In the genomic region with DNA sequence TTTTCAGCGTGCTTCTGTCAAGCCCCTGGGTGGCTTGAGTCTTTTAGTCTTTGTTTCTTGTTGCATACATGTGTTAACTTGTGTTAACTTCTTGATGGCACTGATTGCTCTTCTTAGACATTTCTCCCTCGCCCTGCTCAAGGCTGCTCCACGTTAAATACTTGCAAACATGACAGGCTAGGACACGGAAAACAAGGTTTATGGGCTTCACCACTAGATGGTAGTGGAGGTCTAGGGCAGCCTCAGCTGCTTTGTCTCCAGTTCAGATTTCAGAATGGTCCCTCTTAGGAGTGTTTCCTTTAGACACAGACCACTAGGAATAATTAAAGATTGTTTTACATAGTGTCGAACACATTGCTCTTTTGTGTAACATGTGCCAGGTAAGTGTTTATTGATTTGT, we compare ENCODE assay signal across 9 mouse cellular contexts. TPM values are rescaled to one million over a fixed set of nuclear protein-coding genes. Genes with fewer than 3 reads are reported as not detected.
DNase-seq lines count a peak whose midpoint lies in the region; ATAC-seq lines count a peak whose summit lies in the region.
"Had no signal": no experiment of that assay in that cellular context is flagged by ENCODE, and none has a peak within 500 bp of the region (broad histone marks: within the 10 kb centered on the region; RNA-seq: fewer than 3 reads in every experiment).

No protein-coding gene starts in this region.

- no peaks in the 10 kb centered on the region for H3K4me1 ChIP-seq in embryonic facial prominence, embryonic 11.5 days (ENCODE audit: control insufficient read depth, insufficient read depth, low read length)
- H3K4me1 ChIP-seq in hindbrain, embryonic 16.5 days (ENCODE audit: control insufficient read depth, insufficient read depth, low read depth, low read length) = no peaks in the 10 kb centered on the region
- H3K4me1 ChIP-seq in limb, embryonic 12.5 days (replicated peaks) = no peaks in the 10 kb centered on the region

- H3K9ac ChIP-seq in embryonic facial prominence, embryonic 11.5 days (replicated peaks; ENCODE audit: low read length) = no peak overlapping the region
- H3K9ac ChIP-seq in hindbrain, embryonic 16.5 days (ENCODE audit: low read depth, low read length) = no peak overlapping the region
- H3K9ac ChIP-seq in limb, embryonic 12.5 days (replicated peaks) = no peak overlapping the region

- H3K4me3 ChIP-seq in embryonic facial prominence, embryonic 11.5 days (ENCODE audit: low read depth, low read length) = no peak overlapping the region
- H3K4me3 ChIP-seq in hindbrain, embryonic 16.5 days (ENCODE audit: low read length) = no peak overlapping the region
- no peak overlapping the region for H3K4me3 ChIP-seq in limb, embryonic 12.5 days (replicated peaks)

- peak; percentile 60 for DNase-seq in layer of hippocampus, adult 11-12 months (ENCODE audit: low spot score)
- DNase-seq in layer of hippocampus, postnatal 36 days = no peak
- DNase-seq in adrenal gland, adult 8-10 months = peak; percentile 28
- peak; percentile 73 for DNase-seq in embryonic facial prominence, embryonic 11.5 days (ENCODE audit: low spot score)
- peak; percentile 20 to 54 for DNase-seq in natural killer cell, adult 2 months (ENCODE audit: low spot score in 2 of 2)

- H3K27me3 ChIP-seq in embryonic facial prominence, embryonic 11.5 days (ENCODE audit: control insufficient read depth, insufficient read depth, low read length) = no peaks in the 10 kb centered on the region
- no peaks in the 10 kb centered on the region for H3K27me3 ChIP-seq in hindbrain, embryonic 16.5 days (replicated peaks; ENCODE audit: control insufficient read depth, insufficient read depth, low read length)
- no peaks in the 10 kb centered on the region for H3K27me3 ChIP-seq in limb, embryonic 12.5 days
- H3K27me3 ChIP-seq: megakaryocyte, embryonic 14.5 days had no signal

- peak; percentile 73 for ATAC-seq in embryonic facial prominence, embryonic 11.5 days (replicated peaks; ENCODE audit: insufficient number of reproducible peaks, low FRiP score, low TSS enrichment, low read depth)
- peak; percentile 90 for ATAC-seq in hindbrain, embryonic 16.5 days
- ATAC-seq in limb, embryonic 12.5 days (ENCODE audit: insufficient number of reproducible peaks, insufficient read depth, low FRiP score, low TSS enrichment, low read depth) = peak; percentile 71; the same call in 1 of the 2 replicates
- ATAC-seq in activated CD4-positive, CD25-positive, alpha-beta regulatory T cell, adult 4 months = no peak

- no peak overlapping the region for H3K27ac ChIP-seq in embryonic facial prominence, embryonic 11.5 days (replicated peaks; ENCODE audit: low read depth, low read length)
- no peak overlapping the region for H3K27ac ChIP-seq in hindbrain, embryonic 16.5 days (ENCODE audit: low read depth, low read length)
- H3K27ac ChIP-seq in limb, embryonic 12.5 days = no peak overlapping the region

- WGBS in embryonic facial prominence, embryonic 11.5 days = 33% methylated on average over 5 of the region's 5 CpGs
- WGBS in hindbrain, embryonic 16.5 days = 46% methylated on average over 5 of the region's 5 CpGs
- 25% methylated on average over 5 of the region's 5 CpGs for WGBS in limb, embryonic 12.5 days

- no peak overlapping the region for H3K4me2 ChIP-seq in embryonic facial prominence, embryonic 11.5 days (ENCODE audit: low read depth, low read length)
- H3K4me2 ChIP-seq in hindbrain, embryonic 16.5 days (ENCODE audit: low read length) = no peak overlapping the region
- H3K4me2 ChIP-seq in limb, embryonic 12.5 days = no peak overlapping the region

- H3K9me3 ChIP-seq in embryonic facial prominence, embryonic 11.5 days (replicated peaks; ENCODE audit: control insufficient read depth, low read length) = no peaks in the 10 kb centered on the region
- H3K9me3 ChIP-seq in hindbrain, embryonic 16.5 days (ENCODE audit: control insufficient read depth, low read length) = no peaks in the 10 kb centered on the region
- no peaks in the 10 kb centered on the region for H3K9me3 ChIP-seq in limb, embryonic 12.5 days
- H3K9me3 ChIP-seq: megakaryocyte, embryonic 14.5 days had no signal

- no peaks in the 10 kb centered on the region for H3K36me3 ChIP-seq in embryonic facial prominence, embryonic 11.5 days (replicated peaks; ENCODE audit: control insufficient read depth, insufficient read depth, low read depth, low read length)
- no peaks in the 10 kb centered on the region for H3K36me3 ChIP-seq in hindbrain, embryonic 16.5 days (ENCODE audit: control insufficient read depth, insufficient read depth, low read length)
- no peaks in the 10 kb centered on the region for H3K36me3 ChIP-seq in limb, embryonic 12.5 days

RNA-seq across cellular contexts. Expression of gene Gpr87, which starts 19.7 kb away (rescaled TPM):
- not detected for total RNA-seq in layer of hippocampus, postnatal 36 days (2021)
- not detected for total RNA-seq in adrenal gland, adult 8-10 months (2022)
- 0.24 and 0.27 TPM in 2 replicates for polyA plus RNA-seq in embryonic facial prominence, embryonic 11.5 days (2014; fragmentation: Nextera tagmentation; extraction: Ambion mirVana)
- polyA plus RNA-seq in hindbrain, embryonic 16.5 days (2015; fragmentation: Nextera tagmentation; extraction: Ambion mirVana) = 0.18 TPM in 1 of 2 replicates, not detected in the other
- 0.53 and 0.92 TPM in 2 replicates for polyA plus RNA-seq in limb, embryonic 12.5 days (2016; fragmentation: Nextera tagmentation; extraction: Ambion mirVana)
- polyA plus RNA-seq in activated CD4-positive, CD25-positive, alpha-beta regulatory T cell, adult 4 months (2017; shearing (Covaris generic)) = not detected

RNA-seq across cellular contexts. Expression of gene P2ry14, which starts 21.8 kb away (rescaled TPM):
- total RNA-seq in layer of hippocampus, postnatal 36 days (2021) = 1 to 10 TPM; 2.1 to 2.6 TPM
- 10 to 100 TPM; 25.4 to 47.3 (median 37.8) TPM for total RNA-seq in adrenal gland, adult 8-10 months (2022)
- polyA plus RNA-seq in embryonic facial prominence, embryonic 11.5 days (2014; fragmentation: Nextera tagmentation; extraction: Ambion mirVana) = 1.4 TPM in 2 replicates
- 5.0 and 5.9 TPM in 2 replicates for polyA plus RNA-seq in hindbrain, embryonic 16.5 days (2015; fragmentation: Nextera tagmentation; extraction: Ambion mirVana)
- 1.3 TPM in 2 replicates for polyA plus RNA-seq in limb, embryonic 12.5 days (2016; fragmentation: Nextera tagmentation; extraction: Ambion mirVana)
- polyA plus RNA-seq in activated CD4-positive, CD25-positive, alpha-beta regulatory T cell, adult 4 months (2017; shearing (Covaris generic)) = 1 to 10 TPM; 5.0 to 5.1 TPM

RNA-seq across cellular contexts. Expression of gene P2ry13, which starts 35.4 kb away (rescaled TPM):
- 1 to 10 TPM; 7.1 to 8.6 TPM for total RNA-seq in layer of hippocampus, postnatal 36 days (2021)
- total RNA-seq in adrenal gland, adult 8-10 months (2022) = 1 to 10 TPM in 3 of 4 experiments, under 1 TPM in 1; 0.98 to 3.4 (median 2.0) TPM
- polyA plus RNA-seq in embryonic facial prominence, embryonic 11.5 days (2014; fragmentation: Nextera tagmentation; extraction: Ambion mirVana) = 0.34 and 0.77 TPM in 2 replicates
- 1.9 and 2.3 TPM in 2 replicates for polyA plus RNA-seq in hindbrain, embryonic 16.5 days (2015; fragmentation: Nextera tagmentation; extraction: Ambion mirVana)
- polyA plus RNA-seq in limb, embryonic 12.5 days (2016; fragmentation: Nextera tagmentation; extraction: Ambion mirVana) = 0.67 and 0.68 TPM in 2 replicates
- under 1 TPM; 0.18 to 0.44 TPM for polyA plus RNA-seq in activated CD4-positive, CD25-positive, alpha-beta regulatory T cell, adult 4 months (2017; shearing (Covaris generic))

Comparison
In these comparisons a context has a peak if more than half of its experiments do, and no peak if none do; other contexts are left out.
1. DNase-seq: peak in layer of hippocampus, adult 11-12 months (single experiment), adrenal gland, adult 8-10 months (single experiment), embryonic facial prominence, embryonic 11.5 days (single experiment) and natural killer cell, adult 2 months (2 of 2); none in layer of hippocampus, postnatal 36 days (0 of 2).